Mouse (Mus musculus): Measurements from ENCODE around the gene Ugt1a9. TPM values are rescaled to one million over a fixed set of nuclear protein-coding genes. Genes with fewer than 3 reads are reported as not detected.

The Ugt1a9 gene
- total RNA-seq, 2 experiments from 2014 or later = not detected

GRCm38 (mm10) chr1:88245881-88246280 lies 175.3 kb downstream of the Ugt1a9 start:
- DNase-seq (ENCODE audit: extremely low spot score in 1 of 2, low spot score in 2 of 2) = peak in 1 of 2 experiments; percentile 61
- intact Hi-C loops (cut with DNase I) = no loop called here

GRCm38 (mm10) chr1:88246386-88246785 lies 175.8 kb downstream of the Ugt1a9 start:
- intact Hi-C loops (cut with DNase I) = no loop called here
- DNase-seq (ENCODE audit: extremely low spot score in 1 of 2, low spot score in 2 of 2) = peak in 1 of 2 experiments; percentile 34

GRCm38 (mm10) chr1:88247660-88248059 lies 177.1 kb downstream of the Ugt1a9 start:
- intact Hi-C loops (cut with DNase I) = no loop called here

GRCm38 (mm10) chr1:88248658-88249057 lies 178.1 kb downstream of the Ugt1a9 start:
- DNase-seq (ENCODE audit: extremely low spot score in 1 of 2, low spot score in 2 of 2) = peak in 1 of 2 experiments; percentile 81
- intact Hi-C loops (cut with DNase I) = no loop called here

More at GRCm38 (mm10) chr1:88247660-88248059, 177.1 kb downstream of the Ugt1a9 start:
- DNase-seq (ENCODE audit: extremely low spot score in 1 of 2, low spot score in 2 of 2) = peak in 1 of 2 experiments; percentile 57

GRCm38 (mm10) chr1:88249596-88249995 lies 179.0 kb downstream of the Ugt1a9 start:
- intact Hi-C loops (cut with DNase I) = no loop called here
- DNase-seq (ENCODE audit: extremely low spot score in 1 of 2, low spot score in 2 of 2) = peak in 1 of 2 experiments; percentile 43

GRCm38 (mm10) chr1:88250023-88250422 lies 179.4 kb downstream of the Ugt1a9 start:
- intact Hi-C loops (cut with DNase I) = no loop called here
- DNase-seq (ENCODE audit: extremely low spot score in 1 of 2, low spot score in 2 of 2) = peak in 1 of 2 experiments; percentile 32

- intact Hi-C loops (cut with DNase I) = no loop called here
- peak in 1 of 2 experiments; percentile 54 for DNase-seq (ENCODE audit: extremely low spot score in 1 of 2, low spot score in 2 of 2)
These were observed 182.5 kb downstream of the Ugt1a9 start for GRCm38 (mm10) chr1:88253106-88253505.

GRCm38 (mm10) chr1:88253540-88253939 lies 182.9 kb downstream of the Ugt1a9 start:
- intact Hi-C loops (cut with DNase I) = no loop called here
- peak in 1 of 2 experiments; percentile 36 for DNase-seq (ENCODE audit: extremely low spot score in 1 of 2, low spot score in 2 of 2)

- peak in 1 of 2 experiments; percentile 76 for DNase-seq (ENCODE audit: extremely low spot score in 1 of 2, low spot score in 2 of 2)
These were observed 184.3 kb downstream of the Ugt1a9 start for GRCm38 (mm10) chr1:88254793-88255465.

GRCm38 (mm10) chr1:88255466-88255857 lies 184.9 kb downstream of the Ugt1a9 start:
- peak in 1 of 2 experiments; percentile 64 for DNase-seq (ENCODE audit: extremely low spot score in 1 of 2, low spot score in 2 of 2)

More at GRCm38 (mm10) chr1:88254793-88255465, 184.3 kb downstream of the Ugt1a9 start:
- intact Hi-C loops (cut with DNase I) = no loop called here

GRCm38 (mm10) chr1:88255989-88256754 lies 185.6 kb downstream of the Ugt1a9 start:
- peak in 1 of 2 experiments; percentile 83 for DNase-seq (ENCODE audit: extremely low spot score in 1 of 2, low spot score in 2 of 2)
- intact Hi-C loops (cut with DNase I) = no loop called here

More at GRCm38 (mm10) chr1:88255466-88255857, 184.9 kb downstream of the Ugt1a9 start:
- intact Hi-C loops (cut with DNase I) = no loop called here

- peak in 1 of 2 experiments; percentile 42 for DNase-seq (ENCODE audit: extremely low spot score in 1 of 2, low spot score in 2 of 2)
- intact Hi-C loops (cut with DNase I) = no loop called here
These were observed 186.5 kb downstream of the Ugt1a9 start for GRCm38 (mm10) chr1:88256886-88257663.

- peak in 1 of 2 experiments; percentile 64 for DNase-seq (ENCODE audit: extremely low spot score in 1 of 2, low spot score in 2 of 2)
- intact Hi-C loops (cut with DNase I) = no loop called here
These were observed 187.1 kb downstream of the Ugt1a9 start for GRCm38 (mm10) chr1:88257681-88258080.

- DNase-seq (ENCODE audit: extremely low spot score in 1 of 2, low spot score in 2 of 2) = peak in 1 of 2 experiments; percentile 51
- intact Hi-C loops (cut with DNase I) = no loop called here
These were observed 187.8 kb downstream of the Ugt1a9 start for GRCm38 (mm10) chr1:88258361-88258760.

GRCm38 (mm10) chr1:88258881-88259642 lies 188.5 kb downstream of the Ugt1a9 start:
- DNase-seq (ENCODE audit: extremely low spot score in 1 of 2, low spot score in 2 of 2) = peak in 1 of 2 experiments; percentile 69
- intact Hi-C loops (cut with DNase I) = no loop called here

GRCm38 (mm10) chr1:88259643-88260024 lies 189.0 kb downstream of the Ugt1a9 start:
- intact Hi-C loops (cut with DNase I) = no loop called here
- peak in 1 of 2 experiments; percentile 66 for DNase-seq (ENCODE audit: extremely low spot score in 1 of 2, low spot score in 2 of 2)

GRCm38 (mm10) chr1:88260114-88260513 lies 189.5 kb downstream of the Ugt1a9 start:
- intact Hi-C loops (cut with DNase I) = no loop called here

More at GRCm38 (mm10) chr1:88260114-88260513, 189.5 kb downstream of the Ugt1a9 start:
- peak in 1 of 2 experiments; percentile 88 for DNase-seq (ENCODE audit: extremely low spot score in 1 of 2, low spot score in 2 of 2)
